Mouse (Mus musculus) lung, postnatal 36 days (tissue): ENCODE measurements around the gene Pde1c.

Experiments used
- DNase-seq: peaks from one replicate; pipeline ENCODE4 v3.0.0; 2022; ENCODE audit warnings: mixed read lengths

Pde1c gene

DNA sequence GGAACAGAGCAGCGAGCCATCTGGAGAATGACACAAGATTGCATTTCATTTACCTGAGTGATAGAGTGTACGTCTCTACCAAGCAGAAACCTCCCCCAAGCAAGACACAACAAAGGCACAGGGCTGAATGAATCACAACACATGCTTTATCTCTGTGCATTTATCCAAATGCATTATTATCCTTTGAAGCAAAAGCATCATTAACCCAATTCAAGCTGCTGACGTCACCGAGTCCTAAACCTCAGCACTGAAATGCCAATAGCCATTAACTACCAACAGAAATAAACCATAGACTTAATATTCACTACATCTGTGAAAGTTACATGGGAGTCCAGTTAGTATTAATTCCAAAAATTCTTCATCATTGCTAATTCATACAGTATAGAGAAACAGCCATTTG, 127.4 kb downstream of the Pde1c start:
- DNase-seq = no peak

DNA sequence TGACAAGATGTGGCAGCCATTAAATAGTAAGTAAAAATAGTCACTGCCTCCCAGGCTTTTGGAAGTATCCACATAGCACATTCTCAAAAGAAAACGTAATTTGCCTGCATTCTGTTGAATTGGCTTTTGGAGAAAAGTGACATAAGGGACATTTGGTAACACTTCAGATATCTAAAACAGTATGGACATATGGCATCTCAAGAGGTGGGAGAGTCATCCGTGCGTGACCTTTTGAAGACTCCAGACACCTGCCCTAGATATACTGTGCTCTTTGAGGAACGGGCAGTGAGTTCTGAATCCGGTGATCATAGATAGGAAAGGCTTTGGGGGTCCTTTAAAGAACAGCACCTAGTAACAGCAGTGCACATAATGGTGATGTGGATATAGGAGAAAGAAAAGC, 143.1 kb downstream of the Pde1c start:
- DNase-seq = no peak

DNA sequence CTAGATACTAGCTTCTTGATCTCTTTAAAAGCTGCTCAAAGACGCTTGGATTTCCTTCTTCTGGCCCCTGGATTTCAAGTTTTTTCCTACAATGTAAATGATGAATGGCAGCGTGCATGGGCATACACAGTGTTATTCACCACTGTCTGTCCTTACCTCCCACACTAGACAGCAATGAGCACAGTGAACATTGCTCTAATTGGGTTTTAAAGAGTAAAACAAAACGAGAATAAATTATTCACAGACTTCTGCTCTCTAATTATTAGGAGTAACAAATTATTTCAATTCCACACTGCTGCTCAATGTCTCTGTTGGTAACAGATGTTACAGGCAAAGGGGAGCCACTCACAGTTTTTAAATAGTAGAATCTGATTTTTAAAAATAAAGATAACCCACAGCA, 146.0 kb downstream of the Pde1c start:
- DNase-seq = no peak

DNA sequence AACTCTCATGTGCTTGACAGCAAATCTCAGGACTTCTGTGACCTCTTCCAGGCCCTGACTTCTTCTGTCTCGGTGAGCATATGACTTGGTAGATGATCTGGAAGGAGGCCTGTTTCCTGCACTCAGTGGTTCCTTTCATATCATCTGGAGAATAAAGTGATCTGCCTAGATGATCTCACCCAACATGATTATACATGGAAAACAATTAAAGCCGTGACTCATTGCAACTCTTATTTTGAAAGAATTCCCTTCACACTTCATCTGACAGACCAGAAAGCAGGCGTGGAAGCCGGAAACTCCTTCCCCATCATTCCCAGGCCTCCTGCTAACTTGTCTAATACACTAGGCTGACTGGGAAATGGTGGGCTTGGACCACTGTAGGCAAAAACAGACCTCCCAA, 152.7 kb downstream of the Pde1c start:
- no peak for DNase-seq

DNA sequence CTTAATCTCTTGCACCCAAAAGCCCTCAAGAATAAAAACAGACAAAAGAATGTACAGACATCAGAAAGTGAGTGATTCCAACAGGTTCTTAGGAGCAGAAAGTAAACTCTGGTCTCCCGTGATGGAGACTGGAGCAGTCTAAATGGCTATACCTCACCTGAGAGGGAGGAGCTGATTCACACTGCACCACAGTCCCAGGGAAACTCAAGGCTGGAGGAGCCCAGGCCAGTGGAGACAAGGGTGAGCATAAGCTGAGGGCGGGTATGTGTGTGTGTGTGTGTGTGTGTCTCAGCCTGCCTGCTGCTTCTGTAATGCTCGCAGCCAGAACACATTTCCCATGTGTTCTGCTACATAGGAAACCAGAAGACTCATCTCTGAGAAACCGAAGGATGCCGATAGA, 179.7 kb downstream of the Pde1c start:
- DNase-seq = no peak

DNA sequence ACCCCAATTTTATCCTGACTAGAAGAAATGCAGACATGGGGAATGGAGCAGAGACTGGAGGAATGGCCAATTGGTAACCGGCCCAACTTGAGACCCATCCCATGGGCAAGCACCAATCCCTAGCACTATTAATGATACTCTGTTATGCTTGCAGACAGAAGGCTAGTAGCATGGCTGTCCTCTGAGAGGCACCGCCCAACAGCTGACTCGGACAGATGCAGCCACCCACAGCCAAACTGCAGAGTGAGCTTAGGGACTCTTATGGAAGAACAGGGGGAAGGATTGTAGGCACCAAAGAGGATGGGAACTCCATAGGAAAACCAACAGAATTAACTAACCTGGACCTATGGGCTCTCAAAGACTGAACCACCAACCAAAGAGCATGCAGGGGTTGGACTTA, 192.5 kb downstream of the Pde1c start:
- DNase-seq = no peak

DNA sequence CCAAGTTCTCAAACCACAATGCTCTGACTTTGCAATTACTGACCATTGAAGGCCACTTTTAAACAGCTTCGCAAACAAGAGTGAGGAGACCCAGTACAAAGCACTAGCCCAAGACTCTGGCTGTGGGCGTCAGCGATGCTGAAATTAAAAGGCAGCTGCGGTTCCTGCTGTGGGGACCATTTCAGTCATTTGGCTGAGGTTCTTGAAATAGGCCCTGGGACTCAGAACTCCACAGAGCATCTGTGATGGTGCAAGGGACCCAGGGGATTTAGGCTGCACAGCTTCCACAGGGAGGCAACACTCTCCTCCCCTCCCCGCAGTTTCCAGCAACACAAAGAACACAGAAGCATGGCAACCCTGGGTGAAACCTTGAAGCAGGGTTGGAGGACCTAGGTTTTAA, 194.7 kb downstream of the Pde1c start:
- no peak for DNase-seq

DNA sequence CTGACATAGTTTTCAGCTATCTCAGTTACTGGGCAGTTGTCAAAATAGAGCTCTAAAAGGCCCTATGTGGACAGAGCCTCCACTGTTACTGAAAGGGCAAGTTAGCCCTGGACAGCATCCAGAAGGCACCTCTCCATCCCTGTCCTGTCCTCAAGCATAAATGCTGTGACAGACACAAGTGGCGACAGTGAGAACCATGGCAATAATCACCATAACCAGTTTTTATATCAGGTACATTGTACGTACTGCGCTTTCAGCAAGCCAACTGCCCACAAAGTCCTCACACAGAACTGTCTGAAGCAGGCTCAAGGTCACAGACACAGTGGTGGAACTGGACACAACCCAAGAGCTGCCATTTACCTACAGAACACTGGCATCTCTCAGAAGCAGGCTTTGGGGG, 195.2 kb downstream of the Pde1c start:
- no peak for DNase-seq

DNA sequence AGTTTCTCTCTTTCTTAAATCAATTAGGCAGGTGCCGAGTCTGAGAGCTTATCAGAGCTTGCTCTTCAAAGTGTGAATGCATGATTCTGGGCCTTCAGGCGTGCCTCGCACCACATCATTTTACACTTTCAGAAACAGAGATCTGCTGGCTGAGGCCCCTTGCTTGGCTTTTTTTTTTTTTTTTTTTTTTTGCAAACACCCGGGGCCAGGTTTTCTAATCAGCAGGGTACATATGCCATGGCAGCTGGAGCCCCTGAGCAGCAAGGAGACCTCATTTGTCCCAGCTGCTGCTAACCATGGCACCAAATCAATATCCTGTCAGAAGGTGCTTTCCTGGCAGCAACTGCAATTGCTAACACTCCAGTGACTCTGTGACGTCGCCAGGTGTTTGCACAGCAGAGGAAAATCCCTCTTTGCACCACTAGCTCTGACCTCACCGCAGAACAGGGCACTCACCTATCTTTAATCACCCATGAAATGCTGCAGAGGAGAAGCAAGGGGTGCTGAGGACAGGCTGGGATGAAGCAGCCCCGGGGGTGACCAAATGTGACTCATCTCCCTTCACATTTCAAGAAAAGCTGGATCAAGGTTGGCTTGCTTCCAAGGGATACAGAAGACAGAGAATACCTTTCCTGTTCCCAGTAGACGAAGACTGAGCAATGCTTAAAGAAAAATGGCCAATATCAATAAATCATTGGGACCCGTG, 195.7 kb downstream of the Pde1c start:
- DNase-seq = peak; percentile 16

DNA sequence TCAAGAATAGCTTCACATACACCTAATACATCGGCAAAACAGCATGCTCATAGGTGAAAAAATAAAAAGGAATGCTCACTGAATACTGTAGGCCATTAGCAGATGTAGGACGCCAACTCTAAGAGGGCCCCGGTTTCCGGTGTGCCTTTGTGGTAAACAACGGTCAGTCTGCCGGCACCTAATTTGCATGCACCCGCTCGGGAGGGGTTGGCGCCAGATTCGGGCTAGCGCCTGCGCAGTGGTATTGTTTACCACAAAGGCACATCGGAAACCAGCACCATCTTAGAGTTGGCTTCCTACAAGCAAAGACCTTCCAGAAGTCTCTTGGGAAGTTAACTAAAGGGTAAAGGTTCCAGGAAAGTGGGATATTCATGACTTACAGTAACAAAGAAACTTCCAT, 199.4 kb downstream of the Pde1c start:
- DNase-seq = no peak

DNA sequence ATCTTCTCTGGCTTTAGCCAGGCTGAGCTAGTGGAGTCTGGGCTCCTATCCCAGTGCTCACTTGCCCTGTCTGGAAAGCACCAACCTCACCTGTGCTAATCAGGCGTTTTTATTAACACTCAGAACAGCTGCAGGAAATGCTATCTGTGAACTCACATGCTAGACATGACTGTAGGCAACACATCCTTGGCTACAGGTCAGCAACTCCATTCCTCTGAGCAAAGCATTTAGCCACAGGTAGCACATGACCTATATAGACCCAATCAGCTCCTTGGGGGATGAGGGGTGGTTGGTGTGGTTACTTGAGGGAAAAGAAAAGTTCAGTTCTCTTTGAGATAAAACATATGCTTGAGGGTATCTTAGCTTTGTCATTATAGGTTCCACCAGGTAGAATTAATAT, 200.8 kb downstream of the Pde1c start:
- DNase-seq = no peak

DNA sequence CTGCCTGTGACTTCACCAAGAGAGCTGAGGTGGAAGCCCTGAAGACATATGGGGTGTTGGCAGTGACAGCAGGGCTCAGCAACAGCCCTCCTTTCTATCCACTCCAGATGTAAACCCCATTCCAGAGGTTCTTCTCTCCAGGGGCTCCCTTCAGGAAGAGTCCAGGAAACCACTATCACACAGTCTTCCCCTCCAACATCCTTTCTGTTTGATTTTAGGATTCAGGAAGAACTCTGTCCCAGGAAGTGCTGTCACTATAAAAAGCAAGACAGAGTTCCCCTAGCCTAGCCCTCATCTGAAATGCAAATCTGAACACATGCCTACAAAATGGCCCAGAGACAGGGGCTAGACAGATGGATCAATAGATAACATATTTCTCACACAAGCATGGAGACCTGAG, 201.6 kb downstream of the Pde1c start:
- DNase-seq = no peak

DNA sequence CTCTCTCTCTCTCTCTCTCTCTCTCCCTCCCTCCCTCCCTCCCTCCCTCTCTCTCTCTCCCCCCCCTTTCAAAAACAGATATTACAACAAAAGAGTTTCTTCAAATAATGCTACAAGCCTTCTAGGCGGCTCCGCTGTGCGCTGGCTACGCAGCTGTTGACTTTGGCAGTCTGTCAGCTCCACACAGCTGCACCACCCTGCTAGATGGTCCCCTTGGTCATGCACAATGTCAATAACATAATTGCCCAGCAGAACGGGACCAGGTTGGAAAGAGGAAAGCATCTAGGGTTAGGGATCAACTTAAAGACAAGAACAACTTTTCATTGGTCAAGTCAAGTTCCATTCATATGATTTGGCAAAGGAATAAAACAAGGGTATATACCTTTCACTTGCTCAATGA, 206.3 kb downstream of the Pde1c start:
- DNase-seq = peak; percentile 2

DNA sequence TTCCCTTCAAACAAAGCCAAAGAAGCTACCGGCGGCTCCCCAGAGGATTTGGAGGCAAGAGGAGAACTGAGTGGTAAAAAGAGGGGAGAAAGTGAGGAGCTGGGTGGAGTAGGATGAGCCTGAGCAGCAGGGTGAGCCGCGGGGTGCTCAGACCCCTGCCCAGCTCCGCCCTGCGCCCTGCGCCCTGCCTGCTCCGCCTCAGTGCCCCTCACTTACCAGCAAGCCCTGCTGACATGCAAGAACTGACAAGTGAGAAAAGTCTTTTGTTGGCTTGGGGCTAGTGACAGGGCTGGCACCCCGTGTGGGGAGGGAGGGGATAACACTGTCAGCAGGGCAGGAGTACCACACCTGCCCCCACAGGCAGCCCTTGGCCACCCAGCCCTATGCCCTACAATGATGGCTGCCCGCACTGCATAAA, 206.8 kb downstream of the Pde1c start:
- no peak for DNase-seq

DNA sequence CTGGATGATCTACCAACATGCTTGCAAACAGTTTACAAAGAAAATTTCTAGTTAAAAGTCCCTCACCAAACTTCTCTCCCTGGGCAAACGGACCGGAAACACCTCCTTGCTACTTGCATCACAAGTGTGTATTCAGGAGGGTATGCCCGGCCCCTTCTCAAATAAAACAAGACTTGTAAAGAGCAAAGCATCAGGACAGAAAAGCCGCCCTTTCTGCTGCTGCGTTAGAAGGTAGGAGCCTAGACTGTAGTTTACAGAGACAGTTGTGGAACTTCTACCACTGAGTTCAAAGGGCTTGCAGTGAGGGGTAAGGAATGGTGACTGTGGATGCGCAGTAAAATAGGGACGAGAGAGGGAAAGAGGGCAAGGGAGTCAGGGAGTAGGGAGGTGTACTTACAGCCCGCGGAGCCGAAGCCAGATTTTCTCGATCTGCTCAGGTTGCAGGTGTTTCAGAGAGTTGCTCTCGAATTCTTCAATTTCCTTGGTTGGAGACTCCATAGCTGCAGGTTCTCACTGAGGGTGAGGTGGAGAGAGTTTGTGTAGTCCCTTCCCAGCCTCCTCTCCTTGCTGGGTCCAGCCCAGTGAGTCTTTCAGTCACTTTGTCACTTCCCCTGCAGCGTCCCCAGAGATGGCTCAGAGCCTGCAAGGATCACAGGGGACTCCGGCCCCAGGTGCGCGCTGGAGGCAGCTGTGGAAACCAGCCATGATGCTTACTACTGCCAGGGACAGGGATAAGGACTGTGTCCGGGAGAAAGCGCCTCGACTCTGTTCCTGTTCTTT, 207.4 kb downstream of the Pde1c start:
- DNase-seq = no peak

DNA sequence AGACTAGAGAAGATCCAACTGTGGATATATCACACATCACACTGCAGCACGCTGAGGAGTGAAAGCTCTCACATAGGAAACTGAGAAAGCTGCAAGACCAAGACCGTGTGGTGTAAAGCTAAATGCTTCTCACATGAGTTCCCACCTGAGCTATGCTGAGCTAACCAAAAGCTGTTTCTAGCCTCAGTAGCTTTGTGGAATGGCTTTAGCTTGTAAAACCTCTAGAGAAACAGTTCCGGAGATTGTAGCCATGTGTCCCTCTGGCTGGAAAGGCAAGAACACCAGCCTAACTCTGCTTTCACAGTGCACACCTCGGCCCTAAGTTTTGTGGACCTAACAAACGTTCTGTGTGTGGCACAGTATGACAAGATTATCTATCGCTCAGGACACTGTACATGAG, 208.8 kb downstream of the Pde1c start:
- DNase-seq = no peak

DNA sequence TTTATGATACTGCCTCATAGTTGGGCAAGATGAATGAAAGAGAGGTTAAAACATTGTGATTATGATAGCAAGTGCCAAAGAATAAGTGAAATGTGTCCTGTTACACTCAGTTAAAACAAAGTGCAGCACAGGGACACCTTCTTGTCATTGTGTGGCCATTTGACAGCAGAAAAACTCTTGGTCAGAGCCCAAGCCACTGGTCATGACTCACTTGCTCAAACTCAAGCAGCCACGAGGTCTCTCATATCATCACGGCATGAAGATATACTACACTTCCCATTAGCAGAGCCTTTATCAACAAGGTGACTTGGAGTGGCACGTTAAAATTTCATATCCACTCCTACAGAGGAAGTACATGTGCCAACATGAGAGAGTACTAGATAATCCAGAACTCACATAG, 209.8 kb downstream of the Pde1c start:
- no peak for DNase-seq

DNA sequence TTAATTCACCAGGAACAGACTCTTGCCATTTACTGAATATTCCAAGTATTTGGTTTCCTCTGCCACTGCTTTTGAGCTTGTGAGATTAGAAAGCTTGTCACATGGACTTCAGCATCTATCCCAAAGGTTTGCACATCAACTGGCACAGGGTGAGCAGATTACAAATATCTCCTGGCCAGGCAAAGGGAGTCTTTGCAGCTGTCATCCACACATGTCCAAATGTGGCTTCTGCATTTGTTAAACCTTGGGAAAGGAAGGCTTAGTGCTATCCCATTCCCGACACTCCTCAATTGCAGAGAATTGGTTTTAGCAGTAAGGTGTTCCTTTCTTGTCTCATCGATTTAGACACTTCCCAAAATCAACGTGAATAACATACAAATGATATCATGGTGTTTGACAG, 221.7 kb downstream of the Pde1c start:
- DNase-seq = no peak

DNA sequence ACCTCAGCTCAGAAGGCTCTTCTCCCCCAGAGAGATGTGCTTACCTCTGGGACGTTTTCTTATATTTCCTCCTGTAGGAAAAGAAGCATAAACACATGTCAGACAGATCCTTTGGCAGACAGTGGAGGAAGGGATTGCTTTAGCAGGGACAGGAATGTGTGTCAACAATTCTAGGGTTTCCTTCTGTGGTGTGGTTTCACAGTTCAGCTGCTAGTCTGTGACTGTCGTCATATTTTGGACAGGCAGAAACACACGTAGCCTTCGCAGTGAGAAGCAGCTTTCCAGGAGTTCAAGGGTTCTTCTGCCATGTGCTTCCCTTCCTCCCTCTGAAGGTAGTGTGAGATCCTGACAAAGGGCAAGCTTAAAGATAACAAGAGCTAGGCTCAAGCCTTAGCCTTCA, 223.8 kb downstream of the Pde1c start:
- no peak for DNase-seq

DNA sequence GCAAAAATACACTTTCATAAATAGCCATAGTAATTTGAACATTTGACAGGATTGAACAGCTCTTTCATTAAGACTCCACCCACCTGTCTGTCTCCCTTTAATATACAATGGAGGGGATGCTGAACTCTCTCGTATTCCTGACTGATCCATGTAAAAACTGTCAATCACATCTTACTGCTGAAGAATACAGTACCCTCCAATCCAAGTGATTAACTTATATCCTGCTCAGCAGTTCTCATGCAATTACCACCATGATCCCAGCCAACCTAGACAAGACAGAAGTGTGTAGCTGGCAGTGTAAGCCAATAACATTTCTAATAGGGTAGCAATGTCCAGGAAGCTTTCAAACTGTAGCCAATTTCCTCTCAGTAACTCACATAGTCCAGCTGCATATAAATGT, 226.9 kb downstream of the Pde1c start:
- DNase-seq = no peak

DNA sequence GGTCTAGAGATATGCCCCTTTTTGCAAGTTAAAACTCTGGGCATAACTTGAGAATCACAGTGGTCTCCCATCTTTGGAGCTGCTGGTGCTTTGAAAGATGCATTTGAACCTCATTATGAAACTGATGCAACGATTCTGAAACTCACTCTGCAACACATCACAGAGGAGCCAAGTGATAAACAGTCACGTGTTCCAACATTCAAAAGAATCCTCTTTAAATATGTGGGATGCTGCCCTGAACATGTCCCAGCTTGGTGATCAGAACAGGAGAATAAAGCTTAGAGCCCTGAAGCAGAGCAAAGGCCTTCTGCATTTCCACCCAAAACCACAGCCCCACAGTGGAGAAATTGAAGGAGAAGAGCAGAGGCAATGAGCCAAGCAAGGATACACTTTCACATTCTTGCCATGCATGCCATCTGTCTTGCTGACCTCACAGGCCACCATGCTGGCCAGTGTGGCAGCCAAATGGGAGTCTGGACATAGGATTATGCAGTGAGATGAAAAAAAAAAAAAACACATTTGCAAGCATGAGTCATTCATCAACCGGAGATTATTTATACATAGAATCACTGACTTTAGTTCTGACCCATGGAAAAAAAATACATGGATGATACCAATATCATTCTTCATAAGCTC, 233.0 kb downstream of the Pde1c start:
- DNase-seq = no peak

DNA sequence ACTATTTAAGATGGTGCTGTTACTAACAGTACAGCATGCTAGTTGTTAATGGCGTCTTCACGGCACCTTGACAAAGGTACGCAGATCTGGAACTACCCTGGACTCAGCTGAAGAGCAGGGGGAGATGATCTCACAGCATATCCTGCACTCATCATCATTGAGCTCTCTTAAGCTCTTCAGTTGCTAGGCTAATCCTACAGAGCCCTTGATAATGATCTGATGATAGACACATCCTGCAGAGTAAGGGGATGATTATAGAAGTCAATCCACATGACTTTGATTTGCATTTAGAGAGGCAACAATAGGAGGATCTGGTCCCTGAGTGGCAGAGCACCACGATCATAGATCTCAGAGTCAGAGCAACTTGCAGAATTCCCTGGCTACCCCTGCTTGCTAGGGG, 236.8 kb downstream of the Pde1c start:
- DNase-seq = no peak

DNA sequence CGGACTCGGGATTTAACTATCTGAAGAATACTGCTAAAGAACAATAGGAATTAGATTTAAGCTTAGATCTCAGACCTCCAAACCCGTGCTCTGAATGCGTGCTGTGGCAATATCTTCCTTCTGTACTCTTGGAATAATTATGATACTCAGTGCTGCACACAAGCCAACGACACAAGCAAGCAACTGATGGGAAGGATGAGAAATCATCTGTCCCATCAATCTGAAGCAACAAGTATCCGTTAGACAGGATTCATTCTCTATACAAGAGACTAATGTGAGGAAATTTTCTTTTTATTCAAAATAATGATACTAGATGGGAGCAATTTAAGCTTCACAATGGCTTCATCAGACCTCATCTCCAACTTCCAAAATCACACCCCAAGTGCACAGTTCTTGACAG, 237.5 kb downstream of the Pde1c start:
- DNase-seq = no peak

DNA sequence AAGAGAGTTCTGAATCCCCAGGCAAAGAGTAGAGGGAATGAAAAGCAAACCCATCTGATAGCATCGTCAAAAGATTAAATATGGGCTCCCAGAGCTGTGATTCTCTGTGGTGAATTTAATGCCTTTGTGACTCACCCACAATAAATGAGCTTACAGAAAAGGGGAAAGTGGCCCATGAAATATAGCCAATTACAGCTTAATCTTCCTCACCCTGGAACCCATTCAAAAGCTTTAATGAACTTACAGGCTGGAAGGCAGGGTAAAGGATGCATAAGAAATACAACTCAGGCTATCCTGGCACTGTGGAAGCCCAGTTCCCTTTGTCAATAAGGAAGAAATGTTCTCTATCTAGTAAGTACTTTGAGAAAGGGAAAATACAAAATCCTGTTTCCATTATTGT, 240.8 kb downstream of the Pde1c start:
- DNase-seq = no peak
